Mouse (Mus musculus) kidney, embryonic 15.5 days (tissue): ENCODE results near the gene Hcn1. TPM values are rescaled to one million over a fixed set of nuclear protein-coding genes. Genes with fewer than 3 reads are reported as not detected.

Experiments used
- ATAC-seq: fragments of 200-750 bp; cut with Nextera tagmentation; replicated peaks from 2 replicates; pipeline ENCODE4 v1.8.0; 2017; ENCODE audit warnings: moderate TSS enrichment; ENCODE audit not compliant: low FRiP score
- H3K27ac ChIP-seq: fragments of 300-500 bp; sonication (generic); 2 replicates; pipeline ENCODE4 v1.5.1; 2015; ENCODE audit warnings: mild to moderate bottlenecking, inconsistent platforms
- H3K27me3 ChIP-seq: fragments of 300-500 bp; sonication (generic); 2 replicates; pipeline ENCODE4 v1.6.1; 2015; ENCODE audit warnings: inconsistent platforms
- H3K36me3 ChIP-seq: fragments of 300-500 bp; sonication (generic); 2 replicates; pipeline ENCODE4 v1.6.1; 2015; ENCODE audit warnings: inconsistent platforms
- H3K4me1 ChIP-seq: fragments of 300-500 bp; sonication (generic); 2 replicates; pipeline ENCODE4 v1.6.1; 2015; ENCODE audit warnings: inconsistent platforms
- H3K4me2 ChIP-seq: fragments of 300-500 bp; sonication (generic); 2 replicates; pipeline ENCODE4 v1.6.1; 2015; ENCODE audit warnings: moderate library complexity, mild to moderate bottlenecking, inconsistent platforms
- H3K4me3 ChIP-seq: fragments of 300-500 bp; sonication (generic); replicated peaks from 2 replicates; pipeline ENCODE4 v1.5.1; 2015; ENCODE audit warnings: mild to moderate bottlenecking, inconsistent platforms
- H3K9ac ChIP-seq: fragments of 300-500 bp; sonication (generic); 2 replicates; pipeline ENCODE4 v1.6.1; 2015; ENCODE audit warnings: mild to moderate bottlenecking, inconsistent platforms
- H3K9me3 ChIP-seq: fragments of 300-500 bp; sonication (generic); replicated peaks from 2 replicates; pipeline ENCODE4 v1.6.1; 2016; ENCODE audit warnings: inconsistent platforms
- whole genome bisulfite sequencing: fragments of 180-500 bp; shearing (Covaris S2); methylation state at CpG from one replicate; pipeline ENCODE4 v1.1.7; 2015; ENCODE audit warnings: mixed read lengths; 5-methylcytosine and 5-hydroxymethylcytosine counted together
- polyA plus RNA-seq: library from polyadenylated mRNA; unstranded; fragments of >200 nt; fragmentation: Nextera tagmentation; extraction: Ambion mirVana; gene quantifications from 2 replicates; pipeline ENCODE4 v1.2.1, GENCODE M21; 2015

The Hcn1 gene
- polyA plus RNA-seq, 1 experiment from 2014 or later = 0.08 TPM

- Histone ChIP-seq H3K36me3 (no peaks in the 10 kb centered on the region), H3K27ac (no peak overlapping the region), H3K4me1 (no peaks in the 10 kb centered on the region), H3K9ac (no peak overlapping the region), H3K27me3 (no peaks in the 10 kb centered on the region), H3K4me3 (no peak overlapping the region), H3K9me3 (no peaks in the 10 kb centered on the region), H3K4me2 (no peak overlapping the region)
- 74% methylated on average over 1 of the region's 1 CpGs for WGBS
- ATAC-seq = no peak
Measured at GRCm38 (mm10) chr13:117836658-117837057, 234.5 kb downstream of the Hcn1 start.

GRCm38 (mm10) chr13:117838264-117838663 is 236.1 kb downstream of the Hcn1 start:
- H3K27ac ChIP-seq = no peak overlapping the region
- H3K4me1 ChIP-seq = no peaks in the 10 kb centered on the region
- H3K27me3 ChIP-seq = no peaks in the 10 kb centered on the region
- no peak overlapping the region for H3K4me3 ChIP-seq
- no peak for ATAC-seq
- H3K36me3 ChIP-seq = no peaks in the 10 kb centered on the region
- H3K4me2 ChIP-seq = no peak overlapping the region
- no peaks in the 10 kb centered on the region for H3K9me3 ChIP-seq
- no peak overlapping the region for H3K9ac ChIP-seq
- 88% methylated on average over 7 of the region's 7 CpGs for WGBS

- no peak overlapping the region for H3K4me2 ChIP-seq
- H3K27ac ChIP-seq = no peak overlapping the region
- no peaks in the 10 kb centered on the region for H3K4me1 ChIP-seq
- H3K27me3 ChIP-seq = no peaks in the 10 kb centered on the region
- ATAC-seq = no peak
- H3K9me3 ChIP-seq = no peaks in the 10 kb centered on the region
- no peak overlapping the region for H3K4me3 ChIP-seq
- H3K36me3 ChIP-seq = no peaks in the 10 kb centered on the region
- H3K9ac ChIP-seq = no peak overlapping the region
Measured at GRCm38 (mm10) chr13:117842366-117842765, 240.2 kb downstream of the Hcn1 start.

GRCm38 (mm10) chr13:117847290-117847689 is 245.2 kb downstream of the Hcn1 start:
- ATAC-seq = no peak
- no peak overlapping the region for H3K4me2 ChIP-seq
- WGBS = 94% methylated on average over 2 of the region's 2 CpGs
- H3K36me3 ChIP-seq = no peaks in the 10 kb centered on the region
- no peak overlapping the region for H3K27ac ChIP-seq
- no peaks in the 10 kb centered on the region for H3K9me3 ChIP-seq
- H3K4me3 ChIP-seq = no peak overlapping the region
- no peak overlapping the region for H3K9ac ChIP-seq
- H3K4me1 ChIP-seq = no peaks in the 10 kb centered on the region
- no peaks in the 10 kb centered on the region for H3K27me3 ChIP-seq

- Histone ChIP-seq H3K36me3 (no peaks in the 10 kb centered on the region), H3K4me1 (no peaks in the 10 kb centered on the region), H3K27me3 (no peaks in the 10 kb centered on the region), H3K9me3 (no peaks in the 10 kb centered on the region), H3K4me3 (no peak overlapping the region), H3K27ac (no peak overlapping the region), H3K4me2 (no peak overlapping the region), H3K9ac (no peak overlapping the region)
- no peak for ATAC-seq
- WGBS = 86% methylated on average over 4 of the region's 4 CpGs
Measured at GRCm38 (mm10) chr13:117848757-117849156, 246.6 kb downstream of the Hcn1 start.

GRCm38 (mm10) chr13:117851954-117852710 is 250.0 kb downstream of the Hcn1 start:
- Histone ChIP-seq H3K36me3 (no peaks in the 10 kb centered on the region), H3K27ac (no peak overlapping the region), H3K4me3 (no peak overlapping the region), H3K4me1 (no peaks in the 10 kb centered on the region), H3K4me2 (no peak overlapping the region), H3K27me3 (no peaks in the 10 kb centered on the region), H3K9me3 (no peaks in the 10 kb centered on the region), H3K9ac (no peak overlapping the region)
- ATAC-seq = no peak
- 81% methylated on average over 6 of the region's 6 CpGs for WGBS

DNA sequence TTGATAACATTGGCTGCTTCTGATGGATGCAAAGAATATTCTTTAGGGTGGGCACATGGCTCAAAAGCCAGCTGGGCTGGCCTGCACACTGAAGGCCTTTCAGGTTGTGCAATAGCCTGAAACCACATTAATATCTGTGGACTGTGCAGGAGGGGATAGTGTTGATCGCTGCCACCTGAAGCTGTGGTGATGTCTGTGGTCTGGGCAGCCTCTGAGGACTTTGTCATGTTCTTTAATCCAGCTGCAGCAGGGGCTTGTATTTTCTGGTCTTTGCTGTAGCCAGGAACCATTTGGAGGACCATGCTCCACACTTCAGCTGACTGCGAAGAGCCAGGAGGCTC is 250.6 kb downstream of the Hcn1 start:
- Histone ChIP-seq H3K4me1 (no peaks in the 10 kb centered on the region), H3K27me3 (no peaks in the 10 kb centered on the region), H3K27ac (no peak overlapping the region), H3K9me3 (no peaks in the 10 kb centered on the region), H3K9ac (no peak overlapping the region), H3K4me2 (no peak overlapping the region), H3K36me3 (no peaks in the 10 kb centered on the region), H3K4me3 (no peak overlapping the region)
- WGBS = 94% methylated on average over 2 of the region's 2 CpGs
- ATAC-seq = no peak

DNA sequence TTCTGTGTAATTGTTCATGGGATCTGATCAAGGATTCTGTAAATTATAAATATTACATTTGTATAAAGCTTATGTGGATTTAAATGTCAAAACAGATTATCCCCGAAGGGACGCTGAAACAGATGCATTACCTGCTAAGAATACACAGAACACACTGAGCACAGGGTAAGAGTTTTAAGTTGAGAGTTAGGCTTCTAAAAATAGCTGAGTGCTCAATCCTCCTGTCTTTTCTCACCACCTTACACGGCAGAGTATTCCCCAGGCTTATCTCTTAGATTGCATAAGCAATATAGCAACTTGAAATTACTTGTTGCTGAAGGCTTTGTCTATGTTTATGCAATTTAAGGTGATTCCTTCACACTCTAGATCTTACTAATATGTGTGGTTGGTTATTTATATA is 256.3 kb downstream of the Hcn1 start:
- H3K27me3 ChIP-seq = no peaks in the 10 kb centered on the region
- no peaks in the 10 kb centered on the region for H3K36me3 ChIP-seq
- H3K4me1 ChIP-seq = no peaks in the 10 kb centered on the region
- 79% methylated on average over 3 of the region's 3 CpGs for WGBS
- H3K4me3 ChIP-seq = no peak overlapping the region
- H3K27ac ChIP-seq = no peak overlapping the region
- no peak overlapping the region for H3K9ac ChIP-seq
- no peaks in the 10 kb centered on the region for H3K9me3 ChIP-seq
- H3K4me2 ChIP-seq = no peak overlapping the region
- no peak for ATAC-seq

GRCm38 (mm10) chr13:117877787-117878186 is 275.7 kb downstream of the Hcn1 start:
- no peak overlapping the region; the same call in 1 of the 2 replicates for H3K27ac ChIP-seq
- H3K4me2 ChIP-seq = no peak overlapping the region
- no peak overlapping the region for H3K4me3 ChIP-seq
- no peaks in the 10 kb centered on the region for H3K27me3 ChIP-seq
- ATAC-seq = 0 out of 2 replicates have a peak, but pooled peaks have one; percentile 64
- no peaks in the 10 kb centered on the region for H3K9me3 ChIP-seq
- H3K9ac ChIP-seq = no peak overlapping the region
- 23% methylated on average over 8 of the region's 8 CpGs for WGBS
- no peaks in the 10 kb centered on the region for H3K36me3 ChIP-seq
- H3K4me1 ChIP-seq = 0 out of 2 replicates have a peak, but pooled peaks cover 2% of the 10 kb centered on the region

DNA sequence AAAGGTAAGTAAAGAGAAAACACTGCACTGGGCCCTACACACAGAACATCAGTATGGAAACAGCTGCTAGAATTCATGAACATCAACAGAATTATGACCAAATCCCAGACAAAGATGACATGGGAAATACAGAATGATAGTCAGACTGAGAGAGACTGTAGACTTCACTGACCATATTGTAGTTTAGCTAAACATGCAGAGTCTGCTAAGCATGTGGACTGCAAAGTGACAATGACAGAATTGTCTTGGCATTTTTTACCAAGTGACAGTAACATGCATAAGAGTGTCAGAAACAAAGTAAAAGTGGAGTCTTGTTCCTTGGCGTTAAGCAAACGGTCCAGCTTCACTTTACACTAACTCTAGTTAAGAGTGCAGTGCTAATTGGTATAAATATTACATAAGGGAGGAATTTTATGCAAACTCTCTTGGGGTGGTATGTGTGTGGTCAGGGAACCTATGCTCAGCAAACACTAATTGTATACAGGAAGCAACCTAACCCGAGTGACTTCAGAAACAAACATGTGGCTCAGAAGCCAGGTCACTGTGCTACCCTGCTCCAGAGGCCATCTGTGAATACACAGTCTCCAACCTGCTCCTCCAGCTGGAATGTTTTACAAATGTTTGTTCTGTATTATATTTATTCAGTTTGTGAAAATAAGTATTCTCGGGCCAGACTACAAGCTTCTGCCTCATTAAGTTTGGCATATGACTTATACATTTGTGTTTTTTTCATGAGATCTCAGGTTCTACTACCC is 278.5 kb downstream of the Hcn1 start:
- 0 out of 2 replicates have a peak, but pooled peaks cover 2% of the 10 kb centered on the region for H3K4me1 ChIP-seq
- no peak overlapping the region for H3K4me2 ChIP-seq
- no peaks in the 10 kb centered on the region for H3K27me3 ChIP-seq
- no peaks in the 10 kb centered on the region for H3K9me3 ChIP-seq
- ATAC-seq = no peak
- no peak overlapping the region for H3K9ac ChIP-seq
- H3K4me3 ChIP-seq = no peak overlapping the region
- 67% methylated on average over 4 of the region's 4 CpGs for WGBS
- H3K27ac ChIP-seq = no peak overlapping the region
- H3K36me3 ChIP-seq = no peaks in the 10 kb centered on the region

DNA sequence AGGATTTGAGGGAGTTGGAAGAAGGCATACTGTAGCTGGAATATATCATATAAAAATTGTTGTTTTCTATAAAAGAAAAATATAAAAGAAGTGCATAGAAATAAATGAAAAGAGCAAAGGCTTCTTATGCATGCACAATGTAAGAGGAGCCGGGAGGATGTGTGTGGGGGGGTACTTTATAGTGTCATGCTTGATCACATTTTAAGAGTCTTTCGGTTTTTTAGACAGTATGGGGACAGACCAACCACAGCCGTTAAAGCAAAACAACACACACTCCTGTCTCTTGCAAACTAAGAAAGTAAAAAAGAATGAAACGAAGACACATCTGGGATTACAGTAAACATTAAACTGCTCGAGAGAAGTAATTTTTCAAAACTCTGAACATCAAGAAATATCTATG is 290.0 kb downstream of the Hcn1 start:
- no peaks in the 10 kb centered on the region for H3K36me3 ChIP-seq
- no peaks in the 10 kb centered on the region for H3K27me3 ChIP-seq
- H3K4me2 ChIP-seq = no peak overlapping the region
- H3K4me3 ChIP-seq = no peak overlapping the region
- ATAC-seq = peak; percentile 93
- H3K4me1 ChIP-seq = no peaks in the 10 kb centered on the region
- H3K9ac ChIP-seq = no peak overlapping the region
- no peak overlapping the region for H3K27ac ChIP-seq
- H3K9me3 ChIP-seq = no peaks in the 10 kb centered on the region
- WGBS = 45% methylated on average over 5 of the region's 5 CpGs

- no peaks in the 10 kb centered on the region for H3K27me3 ChIP-seq
- H3K36me3 ChIP-seq = no peaks in the 10 kb centered on the region
- WGBS = 76% methylated on average over 2 of the region's 2 CpGs
- H3K9ac ChIP-seq = no peak overlapping the region
- no peak overlapping the region for H3K4me3 ChIP-seq
- no peak for ATAC-seq
- no peaks in the 10 kb centered on the region for H3K9me3 ChIP-seq
- no peak overlapping the region for H3K4me2 ChIP-seq
- H3K4me1 ChIP-seq = no peaks in the 10 kb centered on the region
- H3K27ac ChIP-seq = no peak overlapping the region
Measured at GRCm38 (mm10) chr13:117898052-117898451, 295.9 kb downstream of the Hcn1 start.
